Mouse (Mus musculus) myocyte (in vitro differentiated cells): Measurements from ENCODE around the gene Ube2s. TPM values are rescaled to one million over a fixed set of nuclear protein-coding genes. Genes with fewer than 3 reads are reported as not detected.
A peak's percentile ranks its signal among the peaks of the same experiment; 100 is the strongest.
"Not testable (repeated sequence)": the region's sequence is repeated elsewhere in the genome, so short reads cannot be mapped to it uniquely, and the experiment has no call there.

Source experiments
- H3K27me3 ChIP-seq: one replicate; pipeline ENCODE4 v1.6.1; 2011; ENCODE audit not compliant: control insufficient read depth, insufficient read depth, insufficient read length
- H3K36me3 ChIP-seq: one replicate; pipeline ENCODE4 v1.6.1; 2011; ENCODE audit not compliant: control insufficient read depth, insufficient read depth
- H3K4me2 ChIP-seq: one replicate; pipeline ENCODE4 v1.6.1; 2011; ENCODE audit warnings: low read depth, control low read depth
- H3K4me3 ChIP-seq: one replicate; pipeline ENCODE4 v1.5.1; 2011; ENCODE audit warnings: mild to moderate bottlenecking, control low read depth, moderate library complexity
- H3K79me2 ChIP-seq: one replicate; pipeline ENCODE4 v1.6.1; 2011; ENCODE audit not compliant: control insufficient read depth, insufficient read depth
- H3ac ChIP-seq: one replicate; pipeline ENCODE4 v1.6.1; 2011; ENCODE audit not compliant: control insufficient read depth, insufficient read length
- CEBPB ChIP-seq: IDR thresholded peaks from 2 replicates; pipeline ENCODE4 v1.6.1; 2011; ENCODE audit warnings: mild to moderate bottlenecking, moderate library complexity; ENCODE audit not compliant: poor library complexity, insufficient read depth, severe bottlenecking
- E2F4 ChIP-seq: IDR thresholded peaks from one replicate; pipeline ENCODE4 v1.6.1; 2011; ENCODE audit warnings: mild to moderate bottlenecking, control low read depth, moderate library complexity; ENCODE audit not compliant: insufficient read depth
- MAX ChIP-seq: IDR thresholded peaks from one replicate; pipeline ENCODE4 v1.6.1; 2011; ENCODE audit warnings: low read depth, mild to moderate bottlenecking, control low read depth
- MYOD1 ChIP-seq, 3 experiments: IDR thresholded peaks; one replicate each; pipeline ENCODE4 v1.6.1; 2011; ENCODE audit warnings: control low read depth in 2 of 3, low read depth in 2 of 3, mild to moderate bottlenecking in 2 of 3, moderate library complexity in 1 of 3; ENCODE audit not compliant: insufficient read length in 2 of 3, control insufficient read depth in 1 of 3
- MYOG ChIP-seq, 3 experiments: IDR thresholded peaks; one replicate each; pipeline ENCODE4 v1.6.1; 2011; ENCODE audit warnings: control low read depth in 2 of 3, low read depth in 2 of 3, mild to moderate bottlenecking in 2 of 3; ENCODE audit not compliant: insufficient read length in 2 of 3, control insufficient read depth in 1 of 3, insufficient read depth in 1 of 3
- POLR2A ChIP-seq: IDR thresholded peaks from one replicate; pipeline ENCODE4 v1.6.1; 2011; ENCODE audit warnings: low read depth, mild to moderate bottlenecking, control low read depth, moderate library complexity; ENCODE audit not compliant: insufficient read length
- POLR2AphosphoS2 ChIP-seq: IDR thresholded peaks from one replicate; pipeline ENCODE4 v1.6.1; 2011; ENCODE audit warnings: low read depth, control low read depth; ENCODE audit not compliant: insufficient read length
- REST ChIP-seq: IDR thresholded peaks from one replicate; pipeline ENCODE4 v1.6.1; 2011; ENCODE audit warnings: mild to moderate bottlenecking, control low read depth, moderate library complexity; ENCODE audit not compliant: insufficient read depth, insufficient read length
- SRF ChIP-seq: IDR thresholded peaks from one replicate; pipeline ENCODE4 v1.6.1; 2011; ENCODE audit warnings: low read depth; ENCODE audit not compliant: control insufficient read depth, insufficient read length
- TCF12 ChIP-seq: IDR thresholded peaks from one replicate; pipeline ENCODE4 v1.6.1; 2011; ENCODE audit warnings: mild to moderate bottlenecking, control low read depth; ENCODE audit not compliant: poor library complexity, insufficient read depth, severe bottlenecking
- TCF3 ChIP-seq: IDR thresholded peaks from one replicate; pipeline ENCODE4 v1.6.1; 2011; ENCODE audit warnings: low read depth, control low read depth; ENCODE audit not compliant: insufficient read length
- USF1 ChIP-seq: IDR thresholded peaks from one replicate; pipeline ENCODE4 v1.6.1; 2011; ENCODE audit warnings: low read depth, mild to moderate bottlenecking, control low read depth, moderate library complexity
- polyA plus RNA-seq: library from polyadenylated mRNA; unstranded; fragments of >200 nt; fragmentation: generic; extraction: Trizol; gene quantifications from one replicate; pipeline ENCODE4 v1.2.1, GENCODE M21; 2012; ENCODE audit warnings: missing spikeins

Gene Ube2s
- 261 TPM for polyA plus RNA-seq

DNA sequence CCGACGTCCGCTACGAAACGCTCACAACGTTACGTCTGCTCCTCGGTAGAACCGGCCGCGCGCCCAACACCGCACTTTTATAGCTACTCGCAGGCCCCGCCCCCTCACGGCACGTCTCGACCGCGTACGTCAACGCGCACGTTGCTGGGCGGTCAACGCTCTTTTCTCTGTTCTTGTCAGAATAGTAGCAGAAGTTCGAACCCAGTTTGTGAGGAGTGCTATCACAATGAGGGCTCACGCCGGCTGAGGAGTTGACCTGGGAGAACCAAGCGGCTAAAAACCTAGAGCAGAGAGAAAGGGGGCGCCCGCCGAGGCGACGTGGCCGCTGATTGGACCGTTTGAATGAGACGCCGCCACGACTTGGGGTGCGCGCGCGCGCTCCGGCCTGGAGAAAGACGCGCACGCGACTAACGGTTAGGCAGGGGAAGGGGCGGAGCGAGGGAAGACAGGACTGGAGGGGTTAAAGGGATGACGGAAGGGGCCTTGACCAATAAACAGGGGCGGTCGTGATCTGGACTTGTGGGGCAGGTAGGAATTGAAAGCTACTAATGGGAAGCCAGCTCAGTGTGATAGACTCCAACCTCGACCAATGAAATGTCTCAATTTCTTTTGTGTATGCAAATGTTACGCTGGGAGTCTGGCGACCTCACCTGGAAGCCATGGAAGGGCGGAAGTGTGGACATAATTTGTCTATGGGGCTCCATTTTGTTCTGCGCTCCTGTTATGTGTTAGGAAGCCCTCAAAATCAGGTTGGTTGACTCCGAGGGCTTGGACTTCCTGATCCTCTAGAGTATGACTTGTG is at the start of gene Ube2s:
Gene Ube2s, minus strand, starts transcription at position 288 of the 802 bp plus-strand sequence.
- H3K4me2 ChIP-seq = peak within 1 kb of the TSS; percentile 88
- peaks cover 30% of the 10 kb centered on the region for H3K79me2 ChIP-seq
- H3K4me3 ChIP-seq = peak within 1 kb of the TSS; percentile 93
- H3ac ChIP-seq = peak within 1 kb of the TSS; percentile 86
- H3K36me3 ChIP-seq = peaks cover 20% of the 10 kb centered on the region
- H3K27me3 ChIP-seq = no peaks in the 10 kb centered on the region
- TF ChIP-seq POLR2A = peak; percentile 68
- TF ChIP-seq SRF = no peak
- TF ChIP-seq MAX = no peak
- peak; percentile 81 for TF ChIP-seq POLR2AphosphoS2
- no peak for TF ChIP-seq MYOD1 (IDR thresholded peaks at IDR 0.05; ENCODE audit: control insufficient read depth in 1 of 3, insufficient read length in 2 of 3, low read depth in 2 of 3)
- peak; percentile 90 for TF ChIP-seq E2F4
- TF ChIP-seq CEBPB = no peak
- TF ChIP-seq MYOG (IDR thresholded peaks at IDR 0.05; ENCODE audit: control insufficient read depth in 1 of 3, insufficient read depth in 1 of 3, insufficient read length in 2 of 3, low read depth in 2 of 3) = no peak
- no peak for TF ChIP-seq TCF12
- TF ChIP-seq USF1 = no peak
- no peak for TF ChIP-seq REST

DNA sequence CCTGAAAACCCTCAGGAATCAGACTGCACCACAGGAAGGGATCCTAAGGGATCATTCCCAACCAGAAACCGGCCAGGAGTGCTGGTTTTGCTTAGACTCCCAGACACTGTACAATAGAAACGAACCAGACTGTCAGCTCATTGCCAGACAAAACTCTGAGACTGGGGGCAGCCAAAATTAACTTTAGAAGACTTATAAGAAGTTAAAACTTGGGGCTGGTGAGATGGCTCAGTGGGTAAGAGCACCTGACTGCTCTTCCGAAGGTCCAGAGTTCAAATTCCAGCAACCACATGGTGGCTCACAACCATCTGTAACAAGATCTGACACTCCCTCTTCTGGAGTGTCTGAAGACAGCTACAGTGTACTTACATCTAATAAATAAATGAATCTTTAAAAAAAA is 48.5 kb upstream of the Ube2s start:
- not testable (repeated sequence) for H3K79me2 ChIP-seq, H3K4me2 ChIP-seq, H3ac ChIP-seq, H3K27me3 ChIP-seq, H3K4me3 ChIP-seq, H3K36me3 ChIP-seq

DNA sequence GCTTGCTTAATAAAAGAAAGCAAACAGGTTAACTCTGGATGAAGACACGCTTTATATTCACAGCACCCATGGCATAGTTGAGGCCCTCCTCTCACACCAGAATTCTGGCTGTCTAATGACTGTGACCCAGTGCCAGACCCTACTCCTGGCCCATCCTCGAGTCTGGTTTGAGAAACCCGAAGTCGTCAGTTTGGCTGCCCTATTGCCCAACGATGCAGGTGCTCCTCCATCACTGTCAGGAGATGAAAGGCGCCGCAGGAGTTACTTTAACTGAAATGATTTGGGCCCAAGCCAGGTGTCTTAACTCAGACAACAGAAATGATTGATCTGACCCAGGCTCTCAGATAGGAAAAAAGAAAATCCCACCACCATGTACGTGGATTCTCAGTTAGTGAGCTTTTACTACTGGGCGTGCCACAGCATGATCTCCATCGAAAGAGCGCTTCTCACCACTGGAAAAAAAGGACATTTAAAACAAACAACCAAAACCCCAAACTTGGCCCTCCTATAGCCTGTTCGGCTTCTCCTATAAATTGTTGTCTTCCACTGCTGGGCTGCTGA is 47.1 kb upstream of the Ube2s start:
- no peak overlapping the region for H3K4me3 ChIP-seq
- H3ac ChIP-seq = no peak overlapping the region
- H3K79me2 ChIP-seq = no peaks in the 10 kb centered on the region
- no peak for TF ChIP-seq CEBPB
- no peak for TF ChIP-seq E2F4
- TF ChIP-seq REST = no peak
- no peaks in the 10 kb centered on the region for H3K36me3 ChIP-seq
- no peak overlapping the region for H3K4me2 ChIP-seq
- peaks cover 9% of the 10 kb centered on the region for H3K27me3 ChIP-seq

DNA sequence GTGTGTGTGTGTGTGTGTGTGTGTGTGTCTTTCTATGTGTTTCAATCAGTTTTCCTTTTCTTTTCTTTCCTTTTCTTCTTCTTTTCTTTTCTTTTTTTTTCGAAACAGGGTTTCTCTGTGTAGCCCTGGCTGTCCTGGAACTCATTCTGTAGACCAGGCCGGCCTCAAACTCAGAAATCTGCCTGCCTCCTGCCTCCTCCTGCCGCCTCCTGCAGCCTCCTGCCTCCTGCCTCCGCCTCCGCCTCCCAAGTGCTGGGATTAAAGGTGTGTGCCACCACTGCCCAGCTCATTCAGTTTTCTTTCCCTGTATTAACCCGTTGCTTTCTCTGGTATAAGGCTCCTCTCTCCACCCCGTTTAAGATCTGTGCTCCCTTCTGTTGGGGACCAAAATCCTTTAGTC is 44.9 kb upstream of the Ube2s start:
- no peaks in the 10 kb centered on the region for H3K79me2 ChIP-seq
- TF ChIP-seq MYOD1 (IDR thresholded peaks at IDR 0.05; ENCODE audit: control insufficient read depth in 1 of 3, insufficient read length in 2 of 3, low read depth in 2 of 3) = no peak
- no peak for TF ChIP-seq SRF
- TF ChIP-seq MAX = no peak
- no peak for TF ChIP-seq TCF3
- no peak for TF ChIP-seq E2F4
- TF ChIP-seq CEBPB = no peak
- no peak for TF ChIP-seq POLR2AphosphoS2
- no peak for TF ChIP-seq POLR2A
- no peak for TF ChIP-seq TCF12
- no peak for TF ChIP-seq USF1
- TF ChIP-seq REST = no peak
- no peak for TF ChIP-seq MYOG (IDR thresholded peaks at IDR 0.05; ENCODE audit: control insufficient read depth in 1 of 3, insufficient read depth in 1 of 3, insufficient read length in 2 of 3, low read depth in 2 of 3)
- H3K36me3 ChIP-seq = no peaks in the 10 kb centered on the region
- H3K4me3 ChIP-seq = no peak overlapping the region
- peaks cover 9% of the 10 kb centered on the region for H3K27me3 ChIP-seq
- H3ac ChIP-seq = no peak overlapping the region
- H3K4me2 ChIP-seq = no peak overlapping the region

DNA sequence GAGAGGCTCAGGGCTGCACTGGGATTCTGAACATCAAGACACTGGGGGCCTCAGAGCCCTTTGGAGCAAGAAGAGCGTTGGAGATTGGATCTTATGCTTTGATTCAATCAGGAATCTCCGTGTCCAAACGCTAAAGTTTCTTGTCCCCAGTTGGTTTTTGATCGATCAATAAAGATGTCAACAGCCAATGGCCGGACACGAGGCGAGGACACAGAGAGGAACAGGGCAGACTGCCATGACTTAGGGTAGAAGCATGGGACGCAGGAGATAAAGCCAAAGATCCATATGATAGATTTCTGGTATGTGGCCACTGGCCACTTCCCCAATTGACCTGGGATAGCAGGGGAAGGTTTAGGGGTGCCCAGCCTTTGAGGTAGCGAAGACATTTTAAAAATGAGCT is 44.1 kb upstream of the Ube2s start:
- Histone ChIP-seq H3ac (no peak overlapping the region), H3K4me3 (no peak overlapping the region), H3K79me2 (no peaks in the 10 kb centered on the region), H3K27me3 (peaks cover 9% of the 10 kb centered on the region), H3K36me3 (no peaks in the 10 kb centered on the region), H3K4me2 (no peak overlapping the region)
- no peak for TF ChIP-seq POLR2A
- no peak for TF ChIP-seq CEBPB
- TF ChIP-seq REST = no peak
- TF ChIP-seq TCF12 = no peak
- no peak for TF ChIP-seq USF1
